Mouse (Mus musculus) cerebellum, adult 18-20 months (tissue): ENCODE measurements around the gene Dact2.

Source experiments
- DNase-seq, 2 experiments: peaks; one replicate each; pipeline ENCODE4 v3.0.0; 2021

The Dact2 gene

DNA sequence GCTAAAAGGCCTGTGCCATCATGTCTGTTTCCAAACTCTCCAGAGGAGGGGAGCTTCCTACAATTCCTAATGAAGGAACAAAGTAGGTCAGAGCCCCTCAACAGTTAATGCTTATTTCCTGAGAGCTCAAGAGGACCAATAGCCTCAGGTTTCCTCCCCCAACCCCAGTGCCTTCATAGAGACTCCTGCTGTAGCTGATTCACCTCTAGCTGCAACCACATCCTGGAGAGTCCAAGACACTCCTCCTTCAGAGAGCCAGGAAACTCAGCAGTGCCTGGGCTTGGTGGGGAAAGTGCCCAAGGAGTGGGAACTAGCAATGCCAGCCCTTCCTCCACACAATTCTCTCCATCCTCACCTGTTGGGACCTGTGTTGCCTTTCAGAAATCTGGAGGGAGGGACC lies 31.4 kb downstream of the Dact2 start:
- no peak for DNase-seq

DNA sequence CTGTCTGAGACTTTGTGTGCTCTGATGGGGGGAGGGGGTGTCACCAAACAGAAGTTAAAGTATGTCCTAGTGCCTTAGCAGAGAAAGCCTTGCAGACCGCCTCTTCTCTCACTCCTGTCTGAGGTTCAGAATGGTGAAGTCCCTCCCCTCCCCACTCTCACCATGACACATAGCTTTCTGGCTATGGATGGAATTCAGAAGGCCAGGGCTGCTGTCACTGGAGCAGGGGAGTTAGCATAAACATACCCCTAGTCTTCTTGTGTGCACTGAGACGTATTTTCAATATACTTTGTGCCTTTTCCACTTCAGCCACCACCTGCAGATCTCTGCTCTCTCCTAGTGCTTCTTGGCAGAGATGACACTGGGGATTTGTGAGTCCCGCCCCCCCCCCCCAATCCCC lies 31.9 kb downstream of the Dact2 start:
- no peak for DNase-seq

DNA sequence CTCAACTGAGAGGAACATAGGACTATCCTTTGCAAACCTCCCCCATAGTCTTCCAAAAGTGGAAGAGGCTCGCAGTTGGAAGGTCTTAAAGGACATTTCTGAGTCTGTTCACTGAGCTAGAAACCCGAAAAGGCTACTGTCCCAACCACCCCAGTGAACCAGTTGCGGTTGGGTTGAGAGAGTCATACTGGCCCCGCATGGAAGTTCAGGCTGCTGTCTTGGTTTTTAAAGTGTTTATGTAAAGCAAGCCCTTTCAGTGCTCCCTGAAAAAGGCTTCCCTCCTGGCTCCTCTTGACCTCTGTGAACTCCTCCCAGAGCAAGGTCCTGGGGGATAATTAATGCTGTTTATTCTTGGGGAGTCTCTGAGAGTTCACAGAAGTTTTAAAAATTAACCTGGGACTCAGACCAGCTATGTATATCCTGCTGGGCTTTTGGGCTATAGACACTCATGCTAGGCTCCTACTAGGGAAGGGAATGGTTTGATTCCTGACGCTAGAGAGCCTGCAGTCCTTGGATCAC lies 33.1 kb downstream of the Dact2 start:
- no peak for DNase-seq

DNA sequence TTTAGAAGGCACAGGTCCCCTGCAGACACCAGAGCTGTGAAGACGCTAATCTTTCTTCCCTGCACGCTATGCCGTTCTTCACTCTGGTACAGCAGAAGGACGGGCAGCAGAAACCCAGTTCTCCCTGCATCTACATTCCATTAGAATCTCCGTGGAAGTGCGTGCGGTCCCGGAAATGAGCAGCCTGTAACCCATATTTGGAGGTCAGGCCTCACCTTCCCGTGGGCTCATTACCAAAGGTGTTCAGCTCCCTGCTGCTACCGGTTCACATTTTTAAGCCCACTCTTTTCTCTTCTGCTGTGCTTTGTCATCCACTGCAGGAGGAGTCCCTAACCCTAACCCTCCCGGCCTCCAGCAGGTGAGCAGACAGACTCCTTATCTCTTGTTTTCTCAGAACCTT lies 34.7 kb downstream of the Dact2 start:
- DNase-seq = no peak

DNA sequence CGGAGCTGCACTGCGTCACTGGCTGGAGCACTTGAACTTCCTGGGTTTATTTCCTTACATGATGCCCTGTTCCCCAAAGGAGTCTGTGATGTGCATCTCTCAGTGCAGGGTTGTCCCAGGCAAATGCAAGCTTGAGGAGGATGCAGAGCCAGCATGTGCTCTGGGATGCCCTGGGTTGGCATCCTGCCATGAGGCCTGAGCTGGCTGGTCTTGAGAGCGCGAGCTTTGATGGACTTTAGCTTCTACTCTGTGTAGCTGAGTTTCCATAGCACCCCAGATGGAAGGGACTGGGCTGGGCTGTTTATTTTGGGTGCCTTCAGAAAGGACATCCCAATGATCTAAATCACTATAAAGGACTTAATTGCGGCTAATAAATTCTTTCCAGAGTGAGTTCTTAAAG lies 36.5 kb downstream of the Dact2 start:
- no peak for DNase-seq

DNA sequence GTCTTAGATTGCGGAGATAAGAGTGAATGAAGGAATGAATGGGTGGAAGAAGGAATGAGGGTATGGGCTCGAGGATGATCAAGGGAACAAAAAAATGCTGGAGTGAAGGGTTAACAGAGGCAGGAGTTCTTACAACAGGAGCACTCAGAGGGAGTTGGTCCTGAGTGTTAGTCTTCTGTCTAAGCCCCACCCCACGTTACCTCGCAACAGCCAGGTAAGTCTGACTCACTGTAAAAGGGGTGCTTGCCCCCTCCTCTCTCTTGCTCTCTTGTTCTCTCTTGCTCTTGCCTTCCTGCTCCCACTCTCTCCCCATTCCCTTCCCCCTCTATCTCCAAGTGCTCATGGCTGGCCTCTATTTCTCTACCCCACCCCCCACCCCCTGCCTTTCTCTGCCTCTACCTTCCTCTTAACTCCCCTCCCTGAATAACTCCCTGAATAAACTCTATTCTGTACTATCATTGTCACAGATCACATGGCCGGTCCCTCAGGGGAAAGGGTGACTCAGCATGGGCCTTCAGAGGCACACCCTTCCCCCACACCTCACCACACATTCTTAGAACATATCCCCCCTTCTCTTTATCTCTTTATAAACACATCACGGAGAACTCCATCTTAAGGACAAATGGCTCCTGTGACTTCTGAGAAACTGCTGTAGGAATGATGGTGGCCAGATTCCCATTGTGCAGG lies 37.2 kb downstream of the Dact2 start:
- no peak for DNase-seq

DNA sequence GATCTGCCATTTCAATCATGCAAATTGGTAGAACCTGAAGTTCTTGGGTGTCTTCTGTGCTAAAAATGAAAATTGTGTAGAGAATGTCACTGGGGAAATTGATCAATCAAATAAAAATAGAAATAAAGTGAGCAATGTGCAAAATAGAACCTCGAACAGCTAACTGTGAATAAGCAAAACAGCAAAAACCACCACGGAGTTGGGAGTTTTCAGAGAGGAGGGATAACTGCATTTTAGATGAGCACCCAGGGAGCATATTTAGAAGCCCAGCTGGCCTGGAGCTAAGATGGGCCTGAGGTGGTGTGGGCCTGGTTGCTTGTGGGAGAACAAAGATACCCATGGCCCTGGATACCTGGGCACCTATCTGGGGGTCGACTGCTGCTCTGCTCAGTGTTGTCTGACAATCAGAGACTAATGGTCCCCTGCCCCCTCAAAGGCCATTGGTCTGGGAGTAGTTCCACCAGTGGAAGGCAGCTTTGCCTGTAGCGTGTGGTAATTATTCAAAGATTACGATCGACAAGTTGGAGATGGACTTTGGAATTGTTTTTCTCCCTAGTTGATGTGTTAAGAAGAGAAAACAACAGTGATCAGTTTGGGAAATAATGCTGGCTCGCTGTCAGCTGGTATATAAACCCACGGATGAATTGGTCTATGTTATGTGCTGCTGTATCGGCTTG lies 38.0 kb downstream of the Dact2 start:
- no peak for DNase-seq

DNA sequence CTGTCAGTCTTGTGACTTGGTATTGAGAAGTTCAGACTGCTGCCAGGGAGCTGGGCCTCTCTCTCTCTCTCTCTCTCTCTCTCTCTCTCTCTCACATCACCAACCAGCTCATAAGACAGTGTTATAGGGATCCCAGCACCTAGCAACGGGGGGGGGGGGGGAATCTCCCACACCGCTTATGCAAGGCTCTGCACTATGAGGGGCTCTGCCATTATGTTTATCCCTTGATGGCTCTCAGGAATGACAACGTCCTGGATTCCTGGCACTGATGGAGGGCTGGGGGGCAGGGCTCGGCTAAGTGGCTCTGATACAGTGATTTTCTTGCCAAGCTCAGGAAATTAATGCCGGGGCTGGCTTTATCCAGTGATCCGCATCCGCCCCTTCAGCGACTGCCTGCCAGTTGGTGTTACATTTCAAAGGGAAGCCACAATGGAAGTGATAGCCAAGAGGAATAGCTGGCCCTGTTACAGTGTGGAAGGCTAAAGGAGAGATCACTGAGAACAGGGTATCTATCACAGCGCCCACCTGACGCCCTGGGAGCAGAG lies 38.7 kb downstream of the Dact2 start:
- no peak for DNase-seq

DNA sequence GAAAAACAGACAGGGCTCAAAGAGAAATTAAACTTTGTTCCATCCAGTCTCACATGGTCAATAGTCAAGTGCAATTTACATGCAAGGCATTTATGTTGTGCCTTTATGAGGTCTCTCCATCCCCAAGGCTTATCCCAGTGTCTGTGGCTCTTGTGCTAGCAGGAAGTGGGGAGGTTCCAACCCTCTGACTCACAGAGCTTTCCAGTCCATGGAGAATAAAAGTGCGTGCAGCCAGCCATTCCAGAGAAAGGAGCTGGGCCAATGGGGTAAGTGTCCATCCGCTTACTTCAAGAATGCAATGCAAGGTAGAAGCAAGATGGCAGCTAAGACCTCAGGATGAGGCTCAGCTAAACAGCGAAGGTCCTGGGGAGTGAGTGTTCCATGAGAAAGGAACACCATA lies 43.3 kb downstream of the Dact2 start:
- no peak for DNase-seq

DNA sequence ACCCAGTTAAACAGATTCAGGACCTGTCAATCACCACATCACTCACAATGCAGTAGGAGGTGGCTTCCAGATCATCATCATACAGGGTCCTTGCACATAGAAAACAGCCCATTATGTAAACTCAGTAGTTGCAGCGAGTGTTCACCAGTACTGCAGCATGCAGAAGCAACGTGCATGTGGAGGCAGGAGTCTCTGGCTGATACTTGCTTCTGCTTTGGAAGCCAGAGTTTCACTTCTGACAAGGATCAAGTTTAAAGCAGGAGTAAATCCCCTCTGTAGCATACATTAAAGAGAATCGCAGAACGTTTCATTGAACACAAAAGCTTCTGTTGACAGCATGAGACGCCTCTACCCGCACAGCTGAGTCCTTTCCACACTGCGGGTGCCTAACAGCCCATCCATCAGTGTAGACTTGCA lies 46.3 kb downstream of the Dact2 start:
- no peak for DNase-seq
